Mouse (Mus musculus) kidney, embryonic 14.5 days (tissue): ENCODE results near the gene Iqce. TPM values are rescaled to one million over a fixed set of nuclear protein-coding genes. Genes with fewer than 3 reads are reported as not detected.
A peak's percentile ranks its signal among the peaks of the same experiment; 100 is the strongest.

ENCODE experiments used
- ATAC-seq: fragments of 200-750 bp; cut with Nextera tagmentation; 2 replicates; pipeline ENCODE4 v1.8.0; 2017; ENCODE audit warnings: moderate number of reproducible peaks, mild to moderate bottlenecking, moderate TSS enrichment, moderate library complexity; ENCODE audit not compliant: low FRiP score, low TSS enrichment
- H3K27ac ChIP-seq: fragments of 300-500 bp; sonication (generic); 2 replicates; pipeline ENCODE4 v1.5.1; 2014; ENCODE audit warnings: low read depth, mild to moderate bottlenecking, low read length, moderate library complexity, mixed read lengths
- H3K27me3 ChIP-seq: fragments of 300-500 bp; sonication (generic); 2 replicates; pipeline ENCODE4 v1.6.1; 2014; ENCODE audit warnings: mild to moderate bottlenecking, low read length; ENCODE audit not compliant: control insufficient read depth, insufficient read depth
- H3K36me3 ChIP-seq: fragments of 300-500 bp; sonication (generic); 2 replicates; pipeline ENCODE4 v1.6.1; 2014; ENCODE audit warnings: low read length, mixed read lengths; ENCODE audit not compliant: control insufficient read depth, insufficient read depth
- H3K4me1 ChIP-seq: fragments of 300-500 bp; sonication (generic); 2 replicates; pipeline ENCODE4 v1.6.1; 2014; ENCODE audit warnings: low read length, mixed read lengths; ENCODE audit not compliant: control insufficient read depth, insufficient read depth
- H3K4me2 ChIP-seq: fragments of 300-500 bp; sonication (generic); replicated peaks from 2 replicates; pipeline ENCODE4 v1.6.1; 2014; ENCODE audit warnings: low read depth, mild to moderate bottlenecking, low read length
- H3K4me3 ChIP-seq: fragments of 300-500 bp; sonication (generic); 2 replicates; pipeline ENCODE4 v1.5.1; 2014; ENCODE audit warnings: mild to moderate bottlenecking, low read length
- H3K9ac ChIP-seq: fragments of 300-500 bp; sonication (generic); 2 replicates; pipeline ENCODE4 v1.6.1; 2014; ENCODE audit warnings: low read depth, mild to moderate bottlenecking, low read length, moderate library complexity
- H3K9me3 ChIP-seq: fragments of 300-500 bp; sonication (generic); 2 replicates; pipeline ENCODE4 v1.6.1; 2016; ENCODE audit warnings: low read length; ENCODE audit not compliant: control insufficient read depth
- WGBS: fragments of 180-500 bp; shearing (Covaris S2); extraction: QIAGEN DNeasy Blood & Tissue Kit; methylation state at CpG from one replicate; pipeline ENCODE4 v1.1.7; 2014; 5-methylcytosine and 5-hydroxymethylcytosine counted together
- polyA plus RNA-seq: library from polyadenylated mRNA; unstranded; fragments of >200 nt; fragmentation: Nextera tagmentation; extraction: Ambion mirVana; gene quantifications from 2 replicates; pipeline ENCODE4 v1.2.1, GENCODE M21; 2014

Gene Iqce
- polyA plus RNA-seq, 1 experiment from 2014 or later: 26.8 TPM

DNA sequence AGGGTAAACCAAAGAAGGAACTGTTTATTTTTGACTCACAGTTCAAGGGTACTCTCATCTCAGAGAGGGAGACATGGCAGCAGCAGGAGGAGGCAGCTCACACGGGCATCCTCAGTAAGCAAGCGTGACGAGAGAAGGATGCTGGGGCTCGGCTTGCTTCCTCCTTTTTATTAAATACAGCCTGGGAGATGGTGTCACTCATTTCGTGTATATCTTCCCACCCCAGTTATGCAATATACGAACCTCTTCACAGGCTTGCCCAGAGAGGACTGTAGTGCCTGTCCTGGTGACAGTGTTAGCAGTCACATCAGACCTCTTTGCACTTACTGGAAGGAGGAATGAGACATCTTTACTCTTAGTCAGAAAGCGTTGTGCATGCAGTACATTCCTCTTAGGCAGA, 18.6 kb upstream of the Iqce start:
- Histone ChIP-seq H3K27ac (no peak overlapping the region), H3K9ac (no peak overlapping the region), H3K4me2 (no peak overlapping the region), H3K4me1 (no peaks in the 10 kb centered on the region), H3K9me3 (no peaks in the 10 kb centered on the region), H3K36me3 (peaks cover 32% of the 10 kb centered on the region), H3K27me3 (no peaks in the 10 kb centered on the region), H3K4me3 (no peak overlapping the region)
- WGBS: 78% methylated on average over 7 of the region's 7 CpGs
- ATAC-seq: no peak

DNA sequence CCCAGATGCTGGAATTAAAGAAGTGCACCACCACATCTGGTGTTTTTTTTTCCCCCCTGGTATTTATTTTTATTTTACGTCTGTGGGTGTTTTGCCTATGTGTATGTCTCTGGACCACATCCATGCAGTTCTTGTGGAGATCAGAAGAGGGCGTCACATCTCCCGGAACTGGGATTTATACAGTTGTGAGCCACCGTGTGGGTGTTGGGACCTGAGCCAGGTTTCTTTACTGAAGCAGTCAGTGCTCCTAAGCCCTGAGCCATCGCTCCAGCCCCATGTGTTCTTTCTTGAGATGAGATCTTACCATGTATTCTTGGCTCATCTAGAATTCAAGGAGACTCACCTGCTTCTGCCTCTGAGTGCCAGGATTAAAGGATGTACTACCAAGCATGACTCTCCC, 8.9 kb upstream of the Iqce start:
- H3K4me1 ChIP-seq: peaks cover under 1% of the 10 kb centered on the region; the same call in 1 of the 2 replicates
- no peak overlapping the region for H3K4me3 ChIP-seq
- 86% methylated on average over 5 of the region's 5 CpGs for WGBS
- no peak overlapping the region for H3K27ac ChIP-seq
- H3K4me2 ChIP-seq: no peak overlapping the region
- ATAC-seq: no peak
- H3K9me3 ChIP-seq: no peaks in the 10 kb centered on the region
- H3K9ac ChIP-seq: no peak overlapping the region
- no peaks in the 10 kb centered on the region for H3K27me3 ChIP-seq
- H3K36me3 ChIP-seq: peaks cover 65% of the 10 kb centered on the region

DNA sequence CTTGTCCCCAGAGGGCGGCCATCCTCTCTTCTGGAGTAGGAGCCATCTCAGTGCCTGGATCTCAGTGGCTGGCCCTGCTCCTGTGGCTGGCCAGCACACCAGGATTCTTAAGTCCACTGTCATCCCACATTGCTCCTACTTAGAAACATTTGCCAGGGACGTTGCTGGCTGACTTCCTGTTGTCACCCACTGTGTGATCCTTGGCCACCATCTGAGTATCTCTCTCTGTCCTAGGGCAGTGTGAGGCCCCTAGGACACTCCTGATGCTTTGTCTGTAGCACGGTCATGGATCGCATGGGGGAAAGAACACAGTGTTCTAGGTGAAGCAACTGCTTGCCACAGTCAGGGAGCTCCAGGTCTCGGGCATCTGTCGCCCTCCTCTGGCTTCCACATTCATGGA, 8.1 kb upstream of the Iqce start:
- Histone ChIP-seq H3K9me3 (no peaks in the 10 kb centered on the region), H3K4me2 (no peak overlapping the region), H3K27me3 (no peaks in the 10 kb centered on the region), H3K9ac (no peak overlapping the region), H3K36me3 (peaks cover 58% of the 10 kb centered on the region), H3K27ac (no peak overlapping the region), H3K4me3 (no peak overlapping the region), H3K4me1 (peaks cover 8% of the 10 kb centered on the region)
- ATAC-seq: no peak
- WGBS: 92% methylated on average over 6 of the region's 6 CpGs

DNA sequence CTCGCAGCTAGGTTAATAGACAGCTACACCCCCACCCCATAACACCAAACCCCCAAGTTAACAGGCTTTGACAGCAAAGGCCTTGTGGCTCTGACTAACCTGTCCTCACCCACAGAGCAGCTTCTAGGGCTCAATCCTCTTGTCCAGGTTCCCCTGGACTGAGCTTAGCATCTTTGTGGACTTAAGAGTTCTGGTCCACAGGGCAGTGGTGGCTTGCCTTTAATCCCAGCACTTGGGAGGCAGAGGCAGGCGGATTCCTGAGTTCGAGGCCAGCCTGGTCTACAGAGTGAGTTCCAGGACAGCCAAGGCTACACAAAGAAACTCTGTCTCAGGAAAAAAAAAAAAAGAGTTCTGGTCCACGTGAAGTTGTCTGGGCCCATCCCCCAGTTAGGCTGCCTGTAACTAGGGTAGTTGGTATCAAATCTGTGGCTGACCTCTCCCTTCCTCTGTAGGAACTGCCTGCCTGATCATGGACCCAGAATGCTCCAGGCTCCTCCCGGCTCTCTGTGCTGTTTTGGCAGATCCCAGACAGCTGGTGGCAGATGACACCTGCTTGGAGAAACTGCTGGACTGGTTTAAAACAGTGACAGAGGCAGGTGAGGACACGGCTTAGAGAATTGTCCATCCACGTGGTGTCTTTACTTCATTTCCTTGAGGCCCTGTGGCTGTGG, 3.5 kb upstream of the Iqce start:
- 51% methylated on average over 7 of the region's 7 CpGs for WGBS
- Histone ChIP-seq H3K27ac (peak overlapping the region; percentile 75; the same call in 1 of the 2 replicates), H3K36me3 (peaks cover 15% of the 10 kb centered on the region), H3K4me2 (peak overlapping the region; percentile 81), H3K27me3 (no peaks in the 10 kb centered on the region), H3K4me3 (peak overlapping the region; percentile 66), H3K9ac (peak overlapping the region; percentile 71), H3K9me3 (no peaks in the 10 kb centered on the region), H3K4me1 (peaks cover 18% of the 10 kb centered on the region)
- no peak for ATAC-seq

DNA sequence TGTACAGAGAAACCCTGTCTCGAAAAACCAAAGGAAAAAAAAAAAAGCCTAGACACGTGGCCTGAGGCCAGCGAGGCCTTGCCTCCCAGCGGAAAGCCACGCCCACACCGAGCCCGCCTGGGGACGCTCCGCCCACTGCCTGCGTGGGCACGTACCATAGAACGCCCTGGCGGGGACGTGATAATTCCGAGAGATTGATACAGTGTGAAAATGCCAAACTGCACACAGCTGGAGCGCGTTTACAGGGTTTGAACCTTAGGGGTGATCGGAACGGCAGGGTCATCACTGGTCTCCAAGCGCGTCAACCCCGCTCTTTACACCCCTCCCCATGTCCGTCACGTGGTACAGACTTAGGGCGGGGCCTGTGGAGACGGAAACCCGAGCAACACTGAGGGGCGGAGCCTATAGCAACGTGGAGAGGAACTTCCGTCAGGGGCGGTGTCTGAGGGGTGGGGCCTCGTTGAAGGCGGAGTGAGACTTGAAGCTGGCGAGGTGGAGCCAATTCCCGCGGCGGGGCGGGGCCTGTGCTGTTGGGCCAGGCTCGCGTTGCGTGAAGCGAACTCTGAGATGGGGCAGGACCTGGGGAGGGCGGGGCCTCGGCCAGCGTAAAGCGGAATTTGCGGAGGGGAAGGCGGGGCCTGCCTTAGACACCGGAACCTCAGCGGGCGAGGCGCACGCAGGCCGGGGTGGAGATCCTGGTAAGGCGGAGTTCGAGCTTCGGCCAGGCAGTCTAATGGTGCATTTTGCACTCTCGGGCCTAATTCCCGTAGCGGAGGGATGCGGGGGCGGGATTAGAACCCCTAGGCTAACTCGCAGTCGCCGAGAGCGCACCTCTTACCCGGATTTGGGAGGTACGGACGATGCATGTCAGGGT, 2.4 kb upstream of the Iqce start, which contains the start of gene Brat1:
Gene Brat1, plus strand, starts transcription at position 634 of the 874 bp plus-strand sequence.
- under 1% methylated on average over 69 of the region's 69 CpGs for WGBS
- ATAC-seq: peak; percentile 91
- Histone ChIP-seq H3K9ac (peak within 1 kb of the TSS; percentile 71), H3K27ac (peak within 1 kb of the TSS; percentile 83), H3K4me3 (peak within 1 kb of the TSS; percentile 66), H3K36me3 (peaks cover 9% of the 10 kb centered on the region), H3K9me3 (no peaks in the 10 kb centered on the region), H3K4me2 (peak within 1 kb of the TSS; percentile 81), H3K4me1 (peaks cover 18% of the 10 kb centered on the region), H3K27me3 (no peaks in the 10 kb centered on the region)

DNA sequence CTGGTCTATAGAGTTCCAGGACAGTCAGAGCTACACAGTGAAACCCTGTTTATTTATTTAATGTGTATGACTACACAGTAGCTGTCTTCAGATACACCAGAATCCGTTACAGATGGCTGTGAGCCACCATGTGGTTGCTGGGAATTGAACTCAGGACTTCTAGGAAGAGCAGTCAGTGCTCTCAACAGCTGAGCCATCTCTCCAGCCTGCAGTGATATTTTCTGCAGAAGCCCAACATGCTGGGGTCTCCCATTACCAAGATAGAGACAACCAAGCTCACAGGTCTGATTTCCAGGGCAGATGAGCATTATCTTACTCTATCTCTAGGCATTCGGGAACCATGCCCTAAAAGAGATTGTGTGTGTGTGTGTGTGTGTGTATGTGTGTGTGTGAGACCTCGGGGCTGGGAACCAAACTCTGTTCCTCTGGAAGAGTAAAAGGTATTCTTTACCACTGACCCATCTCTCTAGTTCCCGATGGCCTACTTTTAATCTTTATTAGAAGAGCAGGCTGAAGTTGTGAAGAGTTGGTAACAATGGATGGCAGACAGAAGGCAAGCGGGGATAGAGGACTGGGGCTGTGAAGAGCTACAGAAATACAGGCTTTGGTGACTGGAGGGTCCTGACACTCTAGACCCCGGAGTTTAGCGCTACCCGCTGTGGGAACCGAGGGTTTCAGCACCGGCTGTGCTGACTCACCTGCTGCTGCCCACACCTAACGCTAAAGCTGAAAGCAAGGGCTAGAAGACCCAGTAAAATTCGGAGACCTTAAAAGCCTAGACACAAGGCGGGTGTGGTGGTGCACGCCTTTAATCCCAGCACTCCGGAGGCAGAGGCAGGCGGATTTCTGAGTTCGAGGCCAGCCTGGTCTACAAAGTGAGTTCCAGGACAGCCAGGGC, 1.6 kb upstream of the Iqce start:
- H3K27me3 ChIP-seq: no peaks in the 10 kb centered on the region
- peak overlapping the region; percentile 83 for H3K27ac ChIP-seq
- H3K9me3 ChIP-seq: no peaks in the 10 kb centered on the region
- H3K4me3 ChIP-seq: peak overlapping the region; percentile 66
- 37% methylated on average over 17 of the region's 17 CpGs for WGBS
- H3K4me2 ChIP-seq: peak overlapping the region; percentile 30; the same call in 1 of the 2 replicates
- peaks cover 18% of the 10 kb centered on the region for H3K4me1 ChIP-seq
- H3K9ac ChIP-seq: peak overlapping the region; percentile 51; the same call in 1 of the 2 replicates
- ATAC-seq: no peak
- H3K36me3 ChIP-seq: peaks cover 10% of the 10 kb centered on the region

DNA sequence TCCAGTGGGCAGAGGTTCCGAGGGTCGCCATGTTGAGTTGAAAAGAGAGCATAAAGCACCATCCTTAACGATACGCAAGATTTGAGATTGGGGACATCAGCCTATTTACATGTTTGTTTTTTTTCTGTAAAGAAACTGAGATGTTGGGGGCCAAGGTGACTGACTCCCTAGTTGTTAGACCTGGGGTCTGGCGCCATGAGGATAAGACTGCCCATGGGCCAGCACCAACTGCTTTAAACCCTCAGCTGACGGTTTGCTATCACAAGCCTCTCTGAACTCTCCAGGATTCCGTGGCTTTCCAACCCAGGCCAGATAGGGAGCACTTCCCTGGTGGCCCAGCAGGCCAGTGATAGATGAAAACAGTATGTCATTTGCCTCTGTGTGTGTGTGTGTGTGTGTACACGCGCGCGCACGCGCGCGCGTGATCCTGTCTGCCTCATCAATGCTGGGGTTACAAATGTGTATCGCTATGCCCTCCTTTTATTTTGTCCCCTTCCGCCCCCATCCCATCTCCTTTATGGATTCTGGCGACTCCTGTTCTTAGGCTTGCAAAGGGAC, 519 bp upstream of the Iqce start:
- no peaks in the 10 kb centered on the region for H3K9me3 ChIP-seq
- 69% methylated on average over 19 of the region's 19 CpGs for WGBS
- H3K4me3 ChIP-seq: peak overlapping the region; percentile 89
- peak overlapping the region; percentile 69 for H3K9ac ChIP-seq
- ATAC-seq: no peak
- peaks cover 18% of the 10 kb centered on the region for H3K4me1 ChIP-seq
- peaks cover 13% of the 10 kb centered on the region for H3K36me3 ChIP-seq
- H3K4me2 ChIP-seq: peak overlapping the region; percentile 85
- no peaks in the 10 kb centered on the region for H3K27me3 ChIP-seq
- peak overlapping the region; percentile 89 for H3K27ac ChIP-seq

DNA sequence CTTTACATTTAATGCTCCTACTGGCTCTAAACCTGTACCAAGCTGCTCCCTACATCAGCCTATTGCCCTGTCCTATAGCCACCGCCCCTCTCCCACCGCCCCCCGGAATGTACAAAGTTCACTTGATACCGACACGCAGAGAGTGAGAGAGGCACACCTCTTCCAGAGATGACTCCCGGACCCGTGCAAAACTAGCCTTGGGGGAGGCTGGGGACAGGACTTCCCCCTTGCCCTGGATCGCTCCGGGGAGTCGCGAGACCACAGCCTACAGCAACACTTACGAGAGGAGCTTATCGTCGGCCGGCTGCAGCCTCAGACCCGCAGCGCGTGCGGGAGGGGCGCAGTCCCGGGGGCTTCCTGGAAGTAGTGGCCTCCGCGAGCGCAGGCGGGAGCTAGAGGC, 517 bp downstream of the Iqce start:
- H3K4me2 ChIP-seq: peak overlapping the region; percentile 85
- no peaks in the 10 kb centered on the region for H3K27me3 ChIP-seq
- H3K9ac ChIP-seq: peak overlapping the region; percentile 69
- peaks cover 18% of the 10 kb centered on the region for H3K4me1 ChIP-seq
- peak overlapping the region; percentile 89 for H3K27ac ChIP-seq
- peak; percentile 8 for ATAC-seq
- peaks cover 17% of the 10 kb centered on the region for H3K36me3 ChIP-seq
- WGBS: 1% methylated on average over 25 of the region's 25 CpGs
- H3K4me3 ChIP-seq: peak overlapping the region; percentile 89
- no peaks in the 10 kb centered on the region for H3K9me3 ChIP-seq
